Mouse (Mus musculus): ENCODE data around the gene Ttc30a2.
"Not testable (repeated sequence)": the region's sequence is repeated elsewhere in the genome, so short reads cannot be mapped to it uniquely, and the experiment has no call there.

Ttc30a2 gene

DNA sequence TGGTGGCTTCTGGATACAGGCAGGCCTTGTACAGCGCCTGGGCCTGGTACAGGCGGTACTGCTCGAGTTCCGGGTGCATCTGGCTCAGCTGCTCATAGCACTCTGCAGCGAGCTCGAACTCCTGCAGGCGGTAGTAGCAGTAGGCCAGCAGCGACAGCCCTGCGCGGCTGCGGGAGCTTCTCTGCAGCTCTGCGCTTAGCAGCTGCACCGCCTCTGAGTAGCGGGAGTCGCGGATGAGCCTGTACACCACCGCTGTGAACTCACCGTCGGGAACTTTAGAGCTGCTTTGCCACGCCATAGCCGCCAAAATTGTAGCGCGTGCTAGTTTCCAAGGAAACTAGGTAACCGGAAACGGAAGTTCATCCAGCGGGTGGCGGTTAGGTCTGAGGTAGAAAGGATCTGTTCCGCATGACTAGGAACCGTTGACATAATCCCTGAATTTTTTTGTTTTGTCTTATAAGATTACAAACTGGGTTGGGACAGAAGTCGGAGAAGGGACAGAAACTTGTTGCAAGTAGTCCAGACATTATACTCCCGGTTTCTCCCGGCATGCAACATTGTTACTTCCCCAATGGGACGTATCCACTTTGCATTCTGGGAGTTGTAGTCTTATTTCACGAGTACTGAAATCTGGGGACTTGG is 3.6 kb upstream of the Ttc30a2 start, which contains the start of gene Ttc30a1:
Gene Ttc30a1, minus strand, starts transcription at position 528 of the 642 bp plus-strand sequence.
- DNase-seq (ENCODE audit: low read depth, low spot score): peak; percentile 87

DNA sequence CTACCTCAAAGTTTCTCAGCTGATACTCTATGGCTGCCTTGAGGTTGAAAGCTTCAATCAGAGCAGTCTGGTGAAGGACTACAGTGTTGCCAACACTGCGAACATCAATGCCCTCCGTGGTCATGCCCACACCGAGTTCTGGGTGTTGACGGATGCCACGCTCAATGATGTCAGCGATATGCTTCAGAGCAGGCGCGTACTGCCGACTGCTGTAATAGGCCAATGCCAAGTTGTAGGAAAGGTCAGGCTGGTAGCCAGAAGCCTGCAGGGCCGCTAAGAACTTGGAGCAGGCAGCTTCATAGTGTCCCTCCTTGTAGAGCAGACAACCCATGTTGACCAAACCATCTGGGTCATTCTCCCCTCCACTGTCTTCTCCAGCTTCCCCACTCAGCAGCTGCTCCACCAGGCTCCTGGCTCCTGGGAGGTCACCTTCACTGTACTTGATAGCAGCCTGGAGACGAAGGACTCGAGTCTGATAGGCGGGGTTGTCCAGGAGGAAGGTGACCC is 3.0 kb upstream of the Ttc30a2 start:
- not testable (repeated sequence) for DNase-seq (ENCODE audit: low read depth, low spot score)

DNA sequence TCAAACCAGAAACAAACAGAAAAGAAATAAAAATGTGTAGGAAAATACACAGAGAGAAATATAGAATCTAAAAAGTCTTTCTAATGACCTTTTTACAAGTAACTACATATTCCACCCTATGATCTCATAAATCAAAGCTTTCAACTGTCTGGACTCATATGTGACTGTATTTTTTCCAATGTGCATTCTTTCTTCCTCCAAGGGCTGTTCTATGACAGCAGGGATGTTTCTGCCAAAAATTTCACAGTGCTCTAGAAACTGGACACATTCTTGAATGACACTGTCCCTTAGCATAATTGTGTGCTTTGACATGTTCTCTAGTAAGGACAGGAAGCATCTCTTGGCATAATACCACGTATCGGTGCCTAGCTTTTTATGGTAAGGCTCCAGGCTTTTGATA is 1.9 kb downstream of the Ttc30a2 start:
- DNase-seq (ENCODE audit: low read depth, low spot score): not testable (repeated sequence)

DNA sequence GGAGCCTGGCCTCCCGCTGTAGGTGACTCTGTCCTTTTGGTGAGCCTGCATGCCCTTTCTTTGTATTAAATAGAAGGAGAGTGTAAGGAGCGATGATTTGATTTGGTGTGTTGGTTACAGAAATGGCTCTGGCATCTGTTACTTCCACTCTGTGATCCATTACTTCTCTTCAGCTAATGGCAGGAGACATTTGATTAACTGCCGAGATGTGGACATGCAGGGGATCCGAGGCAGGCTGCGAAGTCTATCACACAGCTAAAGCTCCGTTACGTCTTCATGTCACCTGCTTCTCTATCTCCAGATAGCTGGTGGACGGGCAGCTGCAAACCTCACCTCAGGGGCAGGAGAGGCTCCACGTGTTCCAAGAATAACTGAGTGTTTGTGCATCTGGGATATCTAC is 3.8 kb downstream of the Ttc30a2 start:
- DNase-seq (ENCODE audit: low read depth, low spot score): no peak

DNA sequence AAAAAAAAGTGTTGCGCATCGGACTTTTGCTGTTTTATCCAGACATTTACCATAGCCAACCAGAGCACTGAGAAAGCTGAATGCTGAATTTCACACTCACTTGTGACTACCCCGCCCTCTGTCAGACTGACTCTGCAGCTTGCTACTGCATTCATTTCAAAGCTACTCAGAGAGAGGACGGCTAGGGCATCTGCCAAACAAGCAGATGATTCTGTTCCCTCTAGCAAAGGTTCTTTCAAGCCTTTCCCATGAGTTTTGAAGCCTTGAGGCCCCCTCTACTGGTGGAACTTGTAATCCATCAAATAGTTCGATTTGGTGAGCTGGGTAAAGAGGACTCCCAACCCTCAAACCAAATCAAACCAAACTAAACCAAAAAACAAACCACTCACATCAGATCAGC is 13.0 kb downstream of the Ttc30a2 start:
- DNase-seq (ENCODE audit: low read depth, low spot score): peak; percentile 65

DNA sequence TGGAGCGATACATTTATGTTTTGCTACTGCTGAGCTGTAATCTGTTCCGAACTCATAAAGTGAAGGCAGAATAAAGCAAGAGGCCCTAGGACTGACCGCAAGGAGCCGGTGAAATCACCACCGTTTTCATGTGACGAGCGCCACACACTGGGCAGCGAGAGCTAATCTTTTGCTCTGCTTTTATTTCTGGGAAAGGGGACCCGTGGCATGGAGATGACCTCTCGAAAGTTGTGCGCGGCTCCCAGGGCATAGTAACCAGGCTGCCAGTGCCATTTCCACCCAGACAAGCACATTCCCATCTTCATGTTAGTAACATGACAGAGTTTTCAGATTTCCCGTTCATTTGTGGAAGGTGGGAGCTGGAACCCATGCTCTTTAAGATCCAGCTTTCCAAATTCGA is 13.5 kb downstream of the Ttc30a2 start:
- DNase-seq (ENCODE audit: low read depth, low spot score): peak; percentile 70

DNA sequence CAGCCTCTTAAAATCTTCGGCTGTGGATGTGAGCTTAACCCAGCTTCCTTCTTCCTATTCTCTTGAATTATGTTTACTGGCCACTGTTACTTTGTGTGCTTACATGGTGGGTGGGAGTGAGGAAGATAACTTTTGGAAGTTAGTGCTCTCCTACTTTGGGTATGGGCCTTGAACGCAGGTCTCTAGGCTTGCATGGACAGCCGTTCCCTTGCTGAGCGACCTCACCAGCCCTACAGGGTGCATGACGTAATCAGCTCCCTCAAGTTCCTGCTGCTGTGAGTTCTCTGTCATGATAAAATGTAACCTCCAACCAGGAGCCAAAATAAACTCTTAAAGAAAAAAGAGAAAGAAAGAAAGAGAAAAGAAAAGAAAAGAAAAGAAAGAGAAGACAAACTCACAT is 13.9 kb downstream of the Ttc30a2 start:
- no peak for DNase-seq (ENCODE audit: low read depth, low spot score)

DNA sequence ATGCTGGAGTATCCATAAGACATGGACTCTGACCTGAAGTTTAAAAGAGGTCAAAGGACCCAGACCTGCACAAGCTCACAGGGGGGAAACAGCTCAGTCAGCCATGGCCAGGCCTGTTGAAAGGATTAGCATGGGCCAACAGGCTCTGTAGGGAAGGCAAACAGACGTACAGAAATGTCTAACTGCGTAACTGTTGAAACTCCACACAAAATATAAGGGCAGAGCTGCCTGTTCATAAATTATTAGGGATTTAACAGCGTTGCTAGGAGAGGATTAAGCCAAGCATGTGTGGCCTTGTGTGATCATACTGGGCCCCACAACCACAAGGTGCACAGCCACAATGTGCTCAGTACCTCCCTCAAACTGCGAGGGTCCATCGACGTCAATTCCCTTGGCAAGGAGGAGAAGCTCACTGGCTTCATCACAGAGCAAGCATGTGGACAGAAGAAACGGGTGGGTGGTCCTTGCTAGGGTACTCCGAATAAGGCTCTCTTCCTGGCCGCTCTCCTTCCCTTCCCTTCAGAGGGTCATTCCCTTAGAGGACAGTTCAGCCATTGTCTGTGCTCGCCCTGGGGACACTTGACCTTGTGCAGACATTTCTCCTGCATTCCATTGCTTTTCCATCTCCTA is 14.6 kb downstream of the Ttc30a2 start:
- DNase-seq (ENCODE audit: low read depth, low spot score): no peak

DNA sequence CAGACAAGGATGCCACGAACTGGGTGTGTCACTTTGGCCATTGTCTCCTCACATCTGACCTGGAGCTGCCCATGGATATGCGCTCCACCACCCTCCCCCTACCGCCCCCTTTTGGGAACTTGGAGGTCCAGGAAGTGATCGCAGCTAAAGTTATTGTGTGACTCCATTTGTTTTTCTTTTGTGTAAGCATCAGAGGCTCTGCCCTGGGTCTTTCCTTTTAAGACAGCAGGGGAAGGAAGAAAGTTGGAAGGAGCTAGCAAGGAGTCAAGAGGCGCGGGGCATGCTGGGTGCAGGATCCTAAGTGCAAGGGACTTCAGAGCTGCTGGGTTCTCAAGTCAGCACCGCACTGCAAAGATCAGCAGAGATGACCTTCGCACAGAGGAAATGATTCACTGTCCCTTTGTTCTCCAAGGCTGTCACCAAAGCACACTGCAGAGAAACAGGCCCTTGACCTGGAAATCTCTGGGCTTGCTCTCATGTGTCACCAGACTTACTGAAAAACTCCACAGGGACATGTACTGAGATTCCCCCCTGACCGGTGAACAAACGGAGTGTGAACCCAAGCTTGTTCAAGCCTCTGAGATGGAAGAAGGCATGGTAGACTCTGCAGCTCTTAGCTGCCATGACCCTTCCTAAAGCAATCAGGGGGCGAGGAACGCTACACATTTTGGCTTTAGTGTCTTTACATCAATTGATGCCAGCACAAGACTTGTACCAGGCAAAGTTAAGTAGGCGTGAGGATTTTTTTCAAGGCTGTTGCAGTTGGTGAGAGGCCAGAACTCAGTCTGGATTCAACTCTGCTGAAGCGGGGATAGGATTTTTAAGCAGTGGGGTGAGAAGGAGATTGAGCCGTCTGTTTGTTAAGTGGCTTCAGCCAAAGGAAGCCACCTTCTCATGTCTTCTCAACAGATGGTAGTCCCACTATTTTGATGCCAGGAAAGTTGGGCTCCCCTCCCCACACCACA is 17.3 kb downstream of the Ttc30a2 start:
- DNase-seq (ENCODE audit: low read depth, low spot score): peak; percentile 33

DNA sequence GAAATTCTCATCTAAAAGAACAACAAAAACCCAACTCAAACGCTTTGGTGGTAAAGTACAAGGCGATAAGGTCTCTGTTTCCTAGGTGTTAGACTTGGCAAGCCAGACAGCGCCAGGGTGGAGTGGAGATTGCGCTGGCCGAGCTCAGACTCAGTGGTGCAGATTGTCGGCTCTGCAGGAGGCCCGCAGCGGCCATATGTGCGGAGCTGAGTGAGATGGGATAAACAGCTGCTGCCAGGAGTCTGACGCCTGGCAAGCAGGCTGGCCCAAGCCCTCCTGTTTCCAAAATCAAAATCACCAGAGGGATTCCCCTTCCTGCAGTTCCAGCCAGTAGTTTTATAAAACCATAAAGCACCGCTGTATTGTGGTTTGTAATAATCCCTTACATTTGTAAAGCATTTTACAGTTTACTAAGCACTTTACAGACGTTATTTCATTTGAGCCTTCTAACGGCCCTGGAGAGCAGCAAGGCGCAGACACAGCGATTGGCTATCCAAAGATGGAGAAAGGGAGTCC is 18.1 kb downstream of the Ttc30a2 start:
- peak; percentile 69 for DNase-seq (ENCODE audit: low read depth, low spot score)

DNA sequence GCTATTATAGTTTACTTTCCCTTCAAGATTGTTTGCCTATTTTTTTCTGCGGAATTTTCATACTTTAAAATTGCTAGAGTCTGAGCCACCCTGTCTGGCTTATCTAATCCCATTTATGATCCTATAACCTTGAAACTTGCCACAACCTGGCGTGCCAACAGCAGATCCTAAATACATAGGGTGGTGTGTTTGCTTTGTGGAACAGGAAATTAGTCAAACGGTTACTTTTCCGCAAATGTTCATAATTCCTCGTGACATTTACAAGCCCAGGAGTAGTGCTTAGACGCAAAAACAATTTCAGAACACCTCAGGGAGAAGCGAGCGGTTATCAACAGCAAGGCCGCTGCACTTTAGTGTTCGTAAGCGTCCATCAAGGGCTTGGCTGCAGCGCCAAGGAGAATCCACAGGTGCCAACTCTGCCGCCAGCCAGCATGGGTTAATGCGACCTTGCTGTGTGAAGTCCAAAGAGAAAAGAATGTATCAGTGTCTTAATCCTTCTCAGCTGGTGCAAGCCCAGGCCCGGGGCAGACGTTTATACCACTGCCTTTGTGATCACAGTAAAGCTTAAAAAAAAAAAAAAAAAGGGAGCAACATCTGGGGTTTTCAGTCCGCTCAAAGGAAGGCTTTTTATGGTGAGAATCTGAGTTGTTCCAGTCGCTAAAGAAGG is 18.7 kb downstream of the Ttc30a2 start:
- DNase-seq (ENCODE audit: low read depth, low spot score): peak; percentile 54

DNA sequence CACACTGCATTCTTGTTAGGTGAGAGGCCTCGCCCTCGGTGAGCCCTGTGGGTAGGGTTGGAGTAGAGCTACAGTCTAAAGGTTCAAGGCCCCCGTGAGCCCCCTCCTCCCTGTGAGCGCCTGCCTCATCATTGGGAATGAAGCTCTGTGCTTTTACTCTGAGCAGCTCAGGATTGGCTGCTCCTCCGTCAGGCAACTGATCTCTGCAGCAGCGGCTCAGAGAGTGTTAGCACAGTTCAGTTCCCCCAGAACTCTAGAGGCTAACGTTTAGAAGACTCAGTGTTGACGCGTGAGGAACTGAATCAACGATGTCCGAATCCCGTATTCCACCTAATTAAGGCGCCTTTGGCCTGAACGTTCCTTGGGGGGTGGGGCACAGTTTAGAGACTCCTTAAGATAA is 22.3 kb downstream of the Ttc30a2 start:
- DNase-seq (ENCODE audit: low read depth, low spot score): no peak

DNA sequence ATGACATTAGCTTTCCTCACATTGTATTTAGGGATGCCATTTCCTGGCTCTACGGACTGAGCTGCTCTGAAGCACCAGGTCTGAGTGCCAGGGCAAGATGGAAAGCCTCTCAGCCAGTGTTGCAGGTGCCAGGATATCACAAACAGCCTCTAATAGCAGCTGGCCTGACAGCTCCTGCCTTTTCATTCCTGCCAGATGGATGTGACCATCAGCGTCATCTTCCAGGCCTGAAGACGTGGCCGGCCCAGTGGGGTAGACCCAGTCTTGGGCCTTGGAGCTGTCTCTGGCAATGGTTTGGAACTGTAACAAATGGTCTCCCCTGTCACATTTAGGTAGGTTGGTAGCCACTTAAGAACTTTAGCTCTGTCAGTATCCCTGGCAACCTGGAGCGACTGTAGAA is 24.6 kb downstream of the Ttc30a2 start:
- DNase-seq (ENCODE audit: low read depth, low spot score): no peak

DNA sequence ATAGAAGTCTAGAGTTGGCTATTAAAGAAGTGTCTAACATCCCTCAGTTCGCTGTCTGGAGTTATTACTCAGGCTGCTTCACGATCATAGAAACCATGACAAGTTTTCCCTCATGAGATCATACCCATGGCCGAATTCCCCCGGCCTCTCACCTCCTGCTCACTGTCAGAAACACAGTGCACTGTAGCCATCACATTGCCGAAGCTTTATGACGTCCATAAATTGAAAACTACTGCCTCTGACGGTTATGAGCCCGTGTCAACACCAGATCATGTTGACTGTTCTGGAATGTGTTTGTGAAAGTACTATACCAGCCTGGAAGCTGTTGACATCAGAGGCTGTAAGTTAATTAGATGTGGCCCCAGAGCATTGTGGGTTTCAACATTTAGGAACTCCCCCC is 27.3 kb downstream of the Ttc30a2 start:
- DNase-seq (ENCODE audit: low read depth, low spot score): no peak

DNA sequence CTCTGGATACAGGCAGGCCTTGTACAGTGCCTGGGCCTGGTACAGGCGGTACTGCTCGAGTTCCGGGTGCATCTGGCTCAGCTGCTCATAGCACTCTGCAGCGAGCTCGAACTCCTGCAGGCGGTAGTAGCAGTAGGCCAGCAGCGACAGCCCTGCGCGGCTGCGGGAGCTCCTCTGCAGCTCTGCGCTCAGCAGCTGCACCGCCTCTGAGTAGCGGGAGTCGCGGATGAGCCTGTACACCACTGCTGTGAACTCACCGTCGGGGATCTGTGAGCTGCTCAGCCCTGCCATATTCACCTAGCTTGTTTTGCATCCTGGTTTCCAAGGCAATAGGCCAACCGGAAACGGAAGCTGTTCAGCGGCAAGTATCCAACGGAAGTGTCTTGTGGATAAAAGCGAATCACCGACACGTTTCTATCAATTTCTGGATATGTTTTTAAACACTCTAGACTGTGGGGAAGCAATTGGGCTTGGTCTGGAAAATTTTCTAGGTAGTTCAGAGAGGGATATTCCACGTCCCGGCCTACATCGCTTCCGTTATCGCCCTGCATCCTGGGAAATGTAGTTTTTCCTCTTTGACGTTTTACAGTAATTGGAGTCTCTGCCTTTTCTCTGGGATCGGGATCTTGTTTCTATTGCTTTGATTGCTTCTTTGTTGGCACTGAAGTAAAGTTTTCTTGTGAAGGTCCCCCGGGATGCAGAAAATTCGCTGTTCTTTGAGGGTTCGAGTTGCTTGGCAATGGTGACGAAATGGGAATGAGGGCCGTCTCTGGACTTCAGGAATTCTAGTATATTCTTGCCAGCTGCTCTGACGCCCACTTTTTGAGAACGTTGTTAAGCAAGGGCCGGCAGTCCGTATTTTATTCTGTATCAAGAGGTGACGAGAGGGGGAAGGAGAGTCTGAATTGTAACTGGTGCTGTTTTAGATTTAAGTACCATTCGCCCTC is 39.6 kb downstream of the Ttc30a2 start, which contains the start of gene Ttc30b:
Gene Ttc30b, minus strand, starts transcription at position 469 of the 947 bp plus-strand sequence.
- DNase-seq (ENCODE audit: low read depth, low spot score): peak; percentile 85

DNA sequence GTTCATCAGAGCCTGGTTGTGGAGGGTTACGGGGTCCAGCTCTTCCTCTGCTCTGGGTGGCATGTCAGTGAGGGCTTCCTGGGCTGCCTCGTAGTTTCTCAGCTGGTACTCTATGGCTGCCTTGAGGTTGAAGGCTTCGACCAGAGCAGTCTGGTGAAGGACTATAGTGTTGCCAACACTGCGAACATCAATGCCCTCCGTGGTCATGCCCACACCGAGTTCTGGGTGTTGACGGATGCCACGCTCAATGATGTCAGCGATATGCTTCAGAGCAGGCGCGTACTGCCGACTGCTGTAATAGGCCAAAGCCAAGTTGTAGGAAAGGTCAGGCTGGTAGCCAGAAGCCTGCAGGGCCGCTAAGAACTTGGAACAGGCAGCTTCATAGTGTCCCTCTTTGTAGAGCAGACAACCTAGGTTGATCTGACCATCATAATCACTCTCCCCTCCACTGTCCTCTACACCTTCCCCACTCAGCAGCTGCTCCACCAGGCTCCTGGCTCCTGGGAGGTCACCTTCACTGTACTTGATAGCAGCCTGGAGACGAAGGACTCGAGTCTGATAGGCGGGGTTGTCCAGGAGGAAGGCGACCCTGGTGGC is 40.4 kb downstream of the Ttc30a2 start:
- not testable (repeated sequence) for DNase-seq (ENCODE audit: low read depth, low spot score)

DNA sequence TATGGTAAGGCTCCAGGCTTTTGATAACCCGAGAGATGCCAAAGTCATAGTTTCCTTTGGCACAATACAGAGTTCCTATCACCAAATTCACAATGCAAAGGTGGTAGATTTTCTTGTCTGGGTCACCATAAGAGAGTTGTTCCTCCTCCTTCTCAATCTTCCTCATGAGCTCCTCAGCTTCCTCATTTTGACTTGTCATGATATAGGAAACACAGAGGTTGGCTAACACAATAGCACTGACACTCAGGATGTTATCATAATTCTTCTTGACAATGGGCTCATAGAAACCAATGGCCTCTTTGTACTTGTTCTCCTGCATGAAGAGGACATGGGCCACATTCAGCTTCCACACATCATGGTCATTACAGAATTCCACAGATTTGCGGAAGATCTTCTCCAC is 41.3 kb downstream of the Ttc30a2 start:
- not testable (repeated sequence) for DNase-seq (ENCODE audit: low read depth, low spot score)

DNA sequence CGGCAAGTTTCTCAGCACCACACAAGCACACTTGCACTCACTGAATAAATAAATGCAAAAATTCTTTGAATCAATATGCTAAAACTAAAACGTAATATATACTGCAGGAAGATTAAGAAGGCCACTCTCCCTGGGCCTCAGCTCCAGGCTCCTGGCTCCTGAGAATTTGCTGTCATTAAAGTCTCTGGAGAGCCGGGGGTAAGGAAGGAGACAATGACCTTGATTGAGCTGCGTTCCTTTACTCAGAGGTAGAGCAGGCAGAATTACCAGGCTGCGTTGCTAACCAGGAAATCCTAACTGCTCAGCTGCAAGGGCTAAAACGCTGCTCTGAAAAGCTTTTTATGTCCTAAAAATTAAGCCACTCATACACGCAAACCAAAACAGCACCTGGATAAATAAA is 44.4 kb downstream of the Ttc30a2 start:
- peak; percentile 21 for DNase-seq (ENCODE audit: low read depth, low spot score)

DNA sequence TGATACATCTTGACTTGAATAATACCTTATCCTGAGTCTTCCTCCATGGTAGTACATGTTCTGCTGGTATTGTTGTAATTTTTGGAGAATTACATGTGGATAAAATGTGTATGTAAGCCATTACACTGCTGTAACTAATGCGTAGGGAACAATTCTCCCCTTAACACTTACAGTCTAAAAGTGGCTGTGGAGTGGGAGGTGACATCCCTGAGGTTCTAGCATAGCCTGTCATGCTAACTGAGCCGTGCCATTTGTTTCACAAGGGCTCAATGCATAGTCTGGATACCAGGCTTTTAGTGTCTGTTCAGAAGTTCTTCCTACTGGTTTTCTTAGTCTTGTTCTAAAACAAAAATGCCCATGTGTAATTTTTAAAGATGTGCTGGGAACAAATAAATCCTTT is 47.0 kb downstream of the Ttc30a2 start:
- no peak for DNase-seq (ENCODE audit: low read depth, low spot score)
